In the genomic region with DNA sequence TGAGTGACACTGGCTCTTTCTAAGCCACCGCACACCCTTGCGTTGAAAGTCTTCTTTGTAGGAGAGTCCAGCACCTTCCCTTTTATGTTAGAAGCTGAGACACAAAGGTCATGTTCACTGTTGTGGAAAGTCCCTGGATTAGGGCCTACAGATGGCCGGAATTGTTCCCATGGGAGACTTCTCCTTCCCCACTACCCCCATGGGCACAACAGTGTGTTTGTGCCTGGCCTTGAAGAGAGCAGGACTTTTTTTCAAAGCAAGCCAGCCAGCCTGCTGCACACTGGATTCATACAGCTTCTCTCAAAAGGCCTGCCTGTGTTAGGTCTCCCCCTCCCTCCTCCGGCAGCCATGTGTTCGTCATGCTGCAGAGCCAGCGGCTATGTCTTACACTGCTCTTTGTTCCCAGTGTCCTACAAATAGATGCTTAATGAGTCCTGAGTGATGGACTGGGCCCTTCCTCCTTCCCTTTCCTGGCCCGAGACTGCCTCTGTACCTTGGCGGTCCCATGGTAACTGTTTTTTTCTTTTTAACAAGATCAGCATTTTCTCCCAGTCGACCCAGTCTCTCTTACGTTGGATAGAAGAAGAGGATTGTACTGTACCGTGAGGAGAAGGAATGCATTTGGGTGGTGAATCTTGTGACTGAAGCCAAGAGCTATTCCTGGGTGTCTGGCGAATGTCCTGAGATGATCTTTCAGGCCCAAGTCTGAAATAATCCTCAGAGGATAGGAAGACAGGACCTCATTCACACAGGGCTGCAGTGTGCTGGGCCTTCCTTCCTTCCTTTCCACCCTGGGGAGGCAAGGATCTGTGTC, we compare ENCODE assay signal across 8 mouse cellular contexts. TPM values are rescaled to one million over a fixed set of nuclear protein-coding genes. Genes with fewer than 3 reads are reported as not detected.
DNase-seq lines count a peak whose midpoint lies in the region; ATAC-seq and TF ChIP-seq lines count a peak whose summit lies in the region.

No protein-coding gene starts in this region.

- no peak overlapping the region for H3K9ac ChIP-seq in liver, adult 2 months (ENCODE audit: low read depth, low read length)
- H3K9ac ChIP-seq in liver, embryonic 11.5 days (ENCODE audit: low read depth, low read length), result no peak overlapping the region
- H3K9ac ChIP-seq in forebrain, embryonic 14.5 days (ENCODE audit: low read length), result peak overlapping the region; percentile 51
- no peak overlapping the region; the same call in 1 of the 2 replicates for H3K9ac ChIP-seq in stomach, embryonic 16.5 days (ENCODE audit: low read length)

- H3K4me3 ChIP-seq in liver, adult 2 months (ENCODE audit: insufficient read depth, low read depth, low read length), result no peak overlapping the region
- H3K4me3 ChIP-seq in liver, embryonic 11.5 days (ENCODE audit: low read depth, low read length), result no peak overlapping the region
- no peak overlapping the region for H3K4me3 ChIP-seq in forebrain, embryonic 14.5 days (ENCODE audit: low read depth, low read length)
- no peak overlapping the region; the same call in 1 of the 2 replicates for H3K4me3 ChIP-seq in midbrain, embryonic 10.5 days
- H3K4me3 ChIP-seq in stomach, embryonic 16.5 days (replicated peaks; ENCODE audit: low read length), result no peak overlapping the region

- no peaks in the 10 kb centered on the region for H3K27me3 ChIP-seq in liver, adult 2 months (ENCODE audit: control insufficient read depth, insufficient read depth, low read length)
- H3K27me3 ChIP-seq in liver, embryonic 11.5 days (replicated peaks; ENCODE audit: control insufficient read depth, insufficient read depth, low read length), result no peaks in the 10 kb centered on the region
- H3K27me3 ChIP-seq in forebrain, embryonic 14.5 days (replicated peaks; ENCODE audit: control insufficient read depth, insufficient read depth, low read length), result no peaks in the 10 kb centered on the region
- no peaks in the 10 kb centered on the region for H3K27me3 ChIP-seq in midbrain, embryonic 10.5 days (ENCODE audit: low read depth, poor library complexity, severe bottlenecking)
- no peaks in the 10 kb centered on the region for H3K27me3 ChIP-seq in stomach, embryonic 16.5 days (ENCODE audit: control insufficient read depth, insufficient read depth, low read length)

- 65% methylated on average over 12 of the region's 12 CpGs for WGBS in liver, adult 2 months
- 80% methylated on average over 12 of the region's 12 CpGs for WGBS in liver, embryonic 11.5 days
- 17% methylated on average over 12 of the region's 12 CpGs for WGBS in forebrain, embryonic 14.5 days
- WGBS in midbrain, embryonic 10.5 days, result 60% methylated on average over 12 of the region's 12 CpGs
- WGBS in stomach, embryonic 16.5 days, result 63% methylated on average over 12 of the region's 12 CpGs

- no peak for TF ChIP-seq CTCF in liver, adult 2 months (IDR thresholded peaks at IDR 0.05; ENCODE audit: low read depth, low read length)

- H3K9me3 ChIP-seq in liver, embryonic 11.5 days (ENCODE audit: control insufficient read depth, low read length), result no peaks in the 10 kb centered on the region
- no peaks in the 10 kb centered on the region for H3K9me3 ChIP-seq in forebrain, embryonic 14.5 days (replicated peaks; ENCODE audit: control insufficient read depth, low read length)
- H3K9me3 ChIP-seq in midbrain, embryonic 10.5 days (replicated peaks), result no peaks in the 10 kb centered on the region
- H3K9me3 ChIP-seq in stomach, embryonic 16.5 days (replicated peaks; ENCODE audit: control insufficient read depth, low read length), result no peaks in the 10 kb centered on the region

- peak overlapping the region; percentile 58 for H3K27ac ChIP-seq in liver, adult 2 months (replicated peaks; ENCODE audit: insufficient read depth, low read depth, low read length)
- no peak overlapping the region for H3K27ac ChIP-seq in liver, embryonic 11.5 days (ENCODE audit: low read depth, low read length)
- H3K27ac ChIP-seq in forebrain, embryonic 14.5 days (ENCODE audit: low read depth, low read length), result peak overlapping the region; percentile 82
- peak overlapping the region; percentile 81 for H3K27ac ChIP-seq in midbrain, embryonic 10.5 days (replicated peaks)
- H3K27ac ChIP-seq in stomach, embryonic 16.5 days (ENCODE audit: low read length), result peak overlapping the region; percentile 4

- no peak for DNase-seq in liver, adult 2 months (ENCODE audit: extremely low read depth, low read depth, low spot score)
- DNase-seq in liver, embryonic 11.5 days (ENCODE audit: low spot score), result no peak
- peak; percentile 86 for DNase-seq in forebrain, embryonic 14.5 days (ENCODE audit: low spot score)
- peak; percentile 62 for DNase-seq in heart, postnatal 4 days
- DNase-seq in layer of hippocampus, adult 8-10 months (ENCODE audit: low spot score in 2 of 2), result peak; percentile 69 to 85
- DNase-seq in midbrain, embryonic 10.5 days (ENCODE audit: low spot score), result peak; percentile 56

- TF ChIP-seq POLR2A in liver, adult 2 months (IDR thresholded peaks at IDR 0.05; ENCODE audit: extremely low read depth, insufficient read depth, low read length), result no peak

- peaks cover 4% of the 10 kb centered on the region; the same call in 1 of the 2 replicates for H3K4me1 ChIP-seq in liver, adult 2 months (ENCODE audit: control insufficient read depth, insufficient read depth, low read length)
- peaks cover 3% of the 10 kb centered on the region; the same call in 1 of the 2 replicates for H3K4me1 ChIP-seq in liver, embryonic 11.5 days (replicated peaks; ENCODE audit: control insufficient read depth, insufficient read depth, low read length)
- peaks cover 38% of the 10 kb centered on the region for H3K4me1 ChIP-seq in forebrain, embryonic 14.5 days (ENCODE audit: control insufficient read depth, insufficient read depth, low read length)
- peaks cover 36% of the 10 kb centered on the region for H3K4me1 ChIP-seq in midbrain, embryonic 10.5 days
- H3K4me1 ChIP-seq in stomach, embryonic 16.5 days (ENCODE audit: control insufficient read depth, insufficient read depth, low read length), result peaks cover 19% of the 10 kb centered on the region

- no peaks in the 10 kb centered on the region for H3K79me2 ChIP-seq in liver, adult 2 months (ENCODE audit: control insufficient read depth, insufficient read depth, low read length)

- no peaks in the 10 kb centered on the region for H3K36me3 ChIP-seq in liver, adult 2 months (ENCODE audit: control insufficient read depth, insufficient read depth, low read length)
- 0 out of 2 replicates have a peak, but pooled peaks cover 5% of the 10 kb centered on the region for H3K36me3 ChIP-seq in liver, embryonic 11.5 days (ENCODE audit: control insufficient read depth, insufficient read depth, low read length)
- peaks cover 26% of the 10 kb centered on the region for H3K36me3 ChIP-seq in forebrain, embryonic 14.5 days (ENCODE audit: control insufficient read depth, insufficient read depth, low read length)
- peaks cover 72% of the 10 kb centered on the region for H3K36me3 ChIP-seq in midbrain, embryonic 10.5 days
- H3K36me3 ChIP-seq in stomach, embryonic 16.5 days (ENCODE audit: control insufficient read depth, insufficient read depth, low read length), result 0 out of 2 replicates have a peak, but pooled peaks cover 10% of the 10 kb centered on the region

- ATAC-seq in liver, embryonic 11.5 days (replicated peaks; ENCODE audit: low FRiP score), result no peak
- ATAC-seq in forebrain, embryonic 14.5 days, result peak; percentile 95
- peak; percentile 76 for ATAC-seq in stomach, embryonic 16.5 days (ENCODE audit: insufficient read depth, low FRiP score)
- ATAC-seq in inflammation-experienced regulatory T-cells, adult 6 months, result no peak

- no peak overlapping the region; the same call in 1 of the 2 replicates for H3K4me2 ChIP-seq in liver, embryonic 11.5 days
- H3K4me2 ChIP-seq in forebrain, embryonic 14.5 days (ENCODE audit: low read length), result peak overlapping the region; percentile 32; the same call in 1 of the 2 replicates
- no peak overlapping the region for H3K4me2 ChIP-seq in stomach, embryonic 16.5 days (ENCODE audit: low read depth, low read length)

RNA-seq across cellular contexts. Expression of gene Lbh, which starts 7.9 kb away (rescaled TPM):
- 3.6 and 5.1 TPM in 2 replicates for total RNA-seq in liver, adult 2 months (2014; rRNA removed)
- 9.6 and 9.8 TPM in 2 replicates for polyA plus RNA-seq in liver, adult 2 months (2012; rRNA removed)
- polyA plus RNA-seq in liver, embryonic 11.5 days (2014; fragmentation: Nextera tagmentation; extraction: Ambion mirVana), result 2.3 and 2.4 TPM in 2 replicates
- 8.1 and 8.7 TPM in 2 replicates for polyA plus RNA-seq in forebrain, embryonic 14.5 days (2014; fragmentation: Nextera tagmentation; extraction: Ambion mirVana)
- 100 to 1,000 TPM; 730 to 743 TPM for total RNA-seq in heart, postnatal 4 days (2021)
- 10 to 100 TPM; 36.5 to 46.3 (median 42.0) TPM for total RNA-seq in layer of hippocampus, adult 8-10 months (2022)
- polyA plus RNA-seq in midbrain, embryonic 10.5 days (2016; fragmentation: Nextera tagmentation; extraction: Ambion mirVana), result 2.0 and 3.0 TPM in 2 replicates
- polyA plus RNA-seq in stomach, embryonic 16.5 days (2015; fragmentation: Nextera tagmentation; extraction: Ambion mirVana), result 3.9 and 4.2 TPM in 2 replicates
- polyA plus RNA-seq in inflammation-experienced regulatory T-cells, adult 6 months (2017; shearing (Covaris generic)), result 10 to 100 TPM; 21.0 to 45.8 (median 30.0) TPM

Comparison
In these comparisons a context has a peak if more than half of its experiments do, and no peak if none do; other contexts are left out.
1. DNase-seq: peak in forebrain, embryonic 14.5 days (single experiment), heart, postnatal 4 days (single experiment), layer of hippocampus, adult 8-10 months (2 of 2) and midbrain, embryonic 10.5 days (single experiment); none in liver, adult 2 months (single experiment) and liver, embryonic 11.5 days (single experiment).
2. ATAC-seq: peak in forebrain, embryonic 14.5 days (single experiment) and stomach, embryonic 16.5 days (single experiment); none in liver, embryonic 11.5 days (single experiment) and inflammation-experienced regulatory T-cells, adult 6 months (single experiment).